12 mouse cellular contexts compared by ENCODE assay signal in genomic region chr1:193336122-193337017, GRCm38 (mm10). TPM values are rescaled to one million over a fixed set of nuclear protein-coding genes. Genes with fewer than 3 reads are reported as not detected.
DNase-seq lines count a peak whose midpoint lies in the region; ATAC-seq and TF ChIP-seq lines count a peak whose summit lies in the region.
"Had no signal": no experiment of that assay in that cellular context is flagged by ENCODE, and none has a peak within 500 bp of the region (broad histone marks: within the 10 kb centered on the region; RNA-seq: fewer than 3 reads in every experiment).

No protein-coding gene starts in this region.

- WGBS in thymus, adult 2 months, result 69% methylated on average over 7 of the region's 7 CpGs
- WGBS in heart, postnatal 0 days, result 43% methylated on average over 7 of the region's 7 CpGs

- peak; percentile 55 for DNase-seq in cerebellum, adult 8-10 months
- DNase-seq in cerebellum, postnatal 4 days (ENCODE audit: low spot score in 2 of 2), result no peak
- DNase-seq in thymus, adult 2 months, result no peak
- no peak for DNase-seq in thymus, postnatal 25 days
- peak; percentile 84 for DNase-seq in heart, postnatal 0 days (ENCODE audit: low spot score)
- DNase-seq in ovary, postnatal 10 days (ENCODE audit: low spot score), result no peak
- no peak for DNase-seq in ovary, postnatal 36 days (ENCODE audit: low spot score)
- no peak for DNase-seq in urinary bladder, adult 18-20 months (ENCODE audit: low spot score in 2 of 2)
- DNase-seq: embryo, embryonic 11 days; kidney, adult 11 months had no signal

- TF ChIP-seq POLR2A in thymus, adult 2 months (IDR thresholded peaks at IDR 0.05; ENCODE audit: control insufficient read depth, extremely low read depth, insufficient read depth, low read length, poor library complexity), result no peak

- H3K27ac ChIP-seq in thymus, adult 2 months (ENCODE audit: control insufficient read depth, insufficient read depth, low read length), result peak overlapping the region; percentile 98
- peak overlapping the region; percentile 95 for H3K27ac ChIP-seq in heart, postnatal 0 days (ENCODE audit: low read depth)
- H3K27ac ChIP-seq: forebrain, embryonic 13.5 days; neural tube, embryonic 15.5 days had no signal

- no peak overlapping the region for H3K4me3 ChIP-seq in thymus, adult 2 months (ENCODE audit: control insufficient read depth, insufficient read depth, low read length)
- no peak overlapping the region for H3K4me3 ChIP-seq in heart, postnatal 0 days (ENCODE audit: low read depth, low read length)
- H3K4me3 ChIP-seq: forebrain, embryonic 13.5 days; neural tube, embryonic 15.5 days had no signal

- peaks cover 63% of the 10 kb centered on the region for H3K4me1 ChIP-seq in thymus, adult 2 months (replicated peaks; ENCODE audit: control insufficient read depth, insufficient read depth, low read length)
- H3K4me1 ChIP-seq in heart, postnatal 0 days (ENCODE audit: control insufficient read depth, insufficient read depth), result peaks cover 56% of the 10 kb centered on the region

- no peaks in the 10 kb centered on the region for H3K27me3 ChIP-seq in thymus, adult 2 months (ENCODE audit: control insufficient read depth, insufficient read depth, low read length)
- no peaks in the 10 kb centered on the region for H3K27me3 ChIP-seq in heart, postnatal 0 days (ENCODE audit: control insufficient read depth, insufficient read depth, low read length)
- H3K27me3 ChIP-seq: neural tube, embryonic 15.5 days had no signal

- no peaks in the 10 kb centered on the region for H3K36me3 ChIP-seq in thymus, adult 2 months (ENCODE audit: control insufficient read depth, insufficient read depth, low read length)
- H3K36me3 ChIP-seq in heart, postnatal 0 days (replicated peaks; ENCODE audit: control insufficient read depth, insufficient read depth, low read length), result no peaks in the 10 kb centered on the region
- H3K36me3 ChIP-seq: neural tube, embryonic 15.5 days had no signal

- no peaks in the 10 kb centered on the region for H3K9me3 ChIP-seq in heart, postnatal 0 days (replicated peaks; ENCODE audit: control insufficient read depth, low read length)
- H3K9me3 ChIP-seq: forebrain, embryonic 13.5 days; neural tube, embryonic 15.5 days had no signal

- no peak for TF ChIP-seq CTCF in thymus, adult 2 months (IDR thresholded peaks at IDR 0.05; ENCODE audit: borderline replicate concordance, control insufficient read depth, extremely low read depth, insufficient read depth, low read length, poor library complexity)
- no peak for TF ChIP-seq CTCF in heart, postnatal 0 days (IDR thresholded peaks at IDR 0.05; ENCODE audit: low read depth)

- no peak overlapping the region for H3K9ac ChIP-seq in heart, postnatal 0 days (replicated peaks; ENCODE audit: low read depth, low read length)
- H3K9ac ChIP-seq: forebrain, embryonic 13.5 days; neural tube, embryonic 15.5 days had no signal

- peak; percentile 75 for ATAC-seq in heart, postnatal 0 days (ENCODE audit: insufficient read depth, low read depth)
- ATAC-seq: forebrain, embryonic 13.5 days had no signal

- no peak overlapping the region for H3K4me2 ChIP-seq in heart, postnatal 0 days (ENCODE audit: low read depth, low read length)
- H3K4me2 ChIP-seq: forebrain, embryonic 13.5 days; neural tube, embryonic 15.5 days had no signal

- peak; percentile 78 for TF ChIP-seq EP300 in heart, postnatal 0 days (IDR thresholded peaks at IDR 0.05; ENCODE audit: low read depth)

RNA-seq across cellular contexts. Expression of gene Camk1g, which starts 33.7 kb away (rescaled TPM):
- polyA plus RNA-seq in thymus, adult 2 months (2012; rRNA removed), result 2.9 and 3.4 TPM in 2 replicates
- total RNA-seq in heart, postnatal 0 days (2014; rRNA removed; ENCODE audit: low replicate concordance), result 12.0 and 14.3 TPM in 2 replicates
- polyA plus RNA-seq in heart, postnatal 0 days (2015; fragmentation: Nextera tagmentation; extraction: Ambion mirVana), result 9.0 and 9.7 TPM in 2 replicates

Comparison
In these comparisons a context has a peak if more than half of its experiments do, and no peak if none do; other contexts are left out.
1. DNase-seq: peak in cerebellum, adult 8-10 months (single experiment) and heart, postnatal 0 days (single experiment); none in cerebellum, postnatal 4 days (0 of 2), thymus, adult 2 months (single experiment), thymus, postnatal 25 days (single experiment), ovary, postnatal 10 days (single experiment), ovary, postnatal 36 days (single experiment) and urinary bladder, adult 18-20 months (0 of 2).